Mouse (Mus musculus): ENCODE results near the gene Hoxa10. TPM values are rescaled to one million over a fixed set of nuclear protein-coding genes. Genes with fewer than 3 reads are reported as not detected.

Hoxa10 gene
- total RNA-seq, 2 experiments from 2014 or later: 0.42 to 1.5 TPM

GRCm38 (mm10) chr6:52262463-52263320 is 22.0 kb upstream of the Hoxa10 start:
- DNase-seq: no peak

- DNase-seq: no peak
Measured at GRCm38 (mm10) chr6:52261751-52262462, 21.3 kb upstream of the Hoxa10 start.

GRCm38 (mm10) chr6:52260654-52261575 is 20.3 kb upstream of the Hoxa10 start, which contains the start of gene Hoxa13:
Gene Hoxa13, minus strand, starts transcription at chr6:52260880.
- DNase-seq: peak; percentile 43

DNA sequence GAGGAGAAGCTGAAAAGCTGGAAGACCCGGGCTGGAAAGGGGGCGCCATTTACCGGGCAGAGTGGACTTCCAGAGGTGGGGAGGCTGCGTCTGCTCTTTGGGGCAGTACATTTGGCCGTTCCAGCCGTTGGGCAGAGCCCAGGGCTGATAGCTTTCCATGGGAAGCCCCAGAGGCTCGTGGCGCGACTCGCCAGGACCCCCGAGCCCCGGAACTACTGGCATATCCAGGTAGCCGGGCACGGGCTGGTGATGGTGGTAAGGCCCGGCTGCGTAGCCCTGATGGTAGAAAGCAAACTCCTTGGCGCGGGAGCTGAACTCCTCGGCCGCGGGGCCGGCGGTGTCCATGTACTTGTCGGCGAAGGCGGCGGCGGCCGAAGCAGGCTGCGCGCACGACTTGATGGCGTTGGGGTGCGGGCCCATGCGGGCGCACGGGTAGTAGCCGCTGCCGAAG is 19.2 kb upstream of the Hoxa10 start:
- no peak for DNase-seq

DNA sequence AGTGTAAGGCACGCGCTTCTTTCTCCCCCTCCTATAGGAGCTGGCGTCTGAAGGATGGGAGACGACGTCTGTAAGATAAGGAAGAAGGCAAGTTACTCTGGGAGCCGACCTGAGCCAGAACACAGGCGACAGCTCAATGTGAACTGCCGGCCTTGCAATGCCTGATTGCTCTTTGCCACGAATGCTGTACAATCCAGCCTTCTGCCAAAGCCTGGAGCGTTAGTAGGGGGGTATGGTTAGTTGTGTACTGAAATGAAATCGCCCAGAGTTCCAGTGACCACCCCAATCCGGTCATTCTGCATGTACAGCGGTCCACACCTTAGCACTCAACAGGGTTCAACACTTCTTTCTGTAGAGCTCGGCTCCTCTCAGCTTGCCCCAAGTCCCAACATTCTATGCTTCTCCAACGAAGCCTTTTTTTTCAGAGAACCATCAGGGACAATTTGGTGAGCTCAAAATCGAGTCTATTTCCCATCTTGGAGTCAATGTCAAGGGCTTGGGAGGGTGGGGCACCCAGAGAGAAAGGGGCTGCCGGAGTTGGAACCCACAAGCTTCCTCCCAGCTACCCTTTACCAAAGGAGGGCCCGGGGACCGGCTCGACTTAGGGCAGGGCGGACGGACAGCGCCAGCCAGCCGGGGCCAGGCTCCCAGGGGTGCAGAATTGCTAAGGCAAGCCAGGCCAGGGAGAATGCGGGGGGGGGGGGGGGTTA is 18.6 kb upstream of the Hoxa10 start:
- no peak for DNase-seq

GRCm38 (mm10) chr6:52256956-52257355 is 16.3 kb upstream of the Hoxa10 start:
- DNase-seq: peak; percentile 86

GRCm38 (mm10) chr6:52253511-52254500 is 13.2 kb upstream of the Hoxa10 start:
- DNase-seq: no peak

DNA sequence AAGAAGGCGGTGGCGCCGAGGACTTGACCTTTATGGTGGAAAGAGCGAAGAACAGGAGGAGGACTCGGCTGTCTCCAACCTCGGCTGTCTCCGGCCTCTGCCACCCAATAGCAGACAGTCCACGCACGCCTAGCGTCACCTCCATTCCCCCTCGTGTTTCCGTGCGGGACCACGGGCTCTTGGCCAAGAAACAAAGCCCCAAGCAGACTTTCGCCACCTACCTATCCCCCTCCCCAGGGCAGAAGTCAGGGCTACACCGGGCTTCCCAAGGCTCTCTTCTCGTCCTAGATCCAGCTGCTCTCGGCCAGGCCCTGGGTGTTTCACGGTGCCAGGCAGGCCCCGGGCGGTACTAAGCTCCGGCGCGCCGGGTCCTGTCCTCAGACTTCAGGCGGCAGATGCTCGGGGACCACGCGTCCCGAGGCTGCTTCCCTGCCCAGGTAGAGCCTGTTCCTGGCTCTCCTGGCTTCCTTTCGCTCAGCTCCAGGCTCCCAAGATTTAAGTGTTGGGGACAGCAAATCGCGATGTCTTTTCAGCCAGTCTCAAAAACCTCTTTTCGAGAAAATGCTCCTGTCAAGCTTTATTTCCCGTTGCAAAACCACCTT is 12.2 kb upstream of the Hoxa10 start:
- DNase-seq: no peak

DNA sequence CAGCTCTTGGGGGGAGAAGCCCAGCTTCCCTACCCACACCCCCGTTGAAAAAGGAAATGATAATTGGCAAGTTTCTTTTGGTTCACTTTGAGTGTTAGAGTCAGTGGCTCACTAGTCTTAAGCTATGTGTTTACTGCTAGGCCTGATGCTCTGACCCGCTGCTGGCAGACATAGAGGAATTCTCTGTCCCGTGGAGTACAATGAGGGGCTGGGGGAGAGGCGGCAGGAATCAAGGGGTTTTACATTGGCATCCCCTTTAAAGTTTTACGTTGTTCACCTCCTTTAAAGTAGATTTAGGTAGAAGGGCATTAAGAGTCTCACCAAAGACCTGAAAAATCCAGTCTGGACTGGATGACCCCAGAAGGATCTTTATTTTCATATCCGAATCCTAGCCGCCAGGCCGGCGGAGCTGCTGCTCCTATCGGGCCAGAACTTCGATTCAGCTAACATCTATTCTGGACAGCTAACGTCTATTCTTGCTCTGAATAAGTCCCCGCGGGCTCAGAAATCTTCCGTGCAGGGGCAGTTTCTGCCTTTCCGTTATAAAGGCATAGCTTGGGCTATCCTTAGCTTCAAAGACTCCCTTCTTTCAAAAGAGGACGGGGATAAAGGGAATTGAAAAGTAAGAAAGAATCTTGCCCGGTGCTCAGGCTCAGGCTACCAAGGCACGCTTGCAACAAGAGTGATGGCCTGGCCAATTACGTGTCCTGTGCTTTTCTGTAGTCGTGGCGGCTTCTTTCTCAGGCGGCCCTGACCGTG is 11.5 kb upstream of the Hoxa10 start:
- no peak for DNase-seq

DNA sequence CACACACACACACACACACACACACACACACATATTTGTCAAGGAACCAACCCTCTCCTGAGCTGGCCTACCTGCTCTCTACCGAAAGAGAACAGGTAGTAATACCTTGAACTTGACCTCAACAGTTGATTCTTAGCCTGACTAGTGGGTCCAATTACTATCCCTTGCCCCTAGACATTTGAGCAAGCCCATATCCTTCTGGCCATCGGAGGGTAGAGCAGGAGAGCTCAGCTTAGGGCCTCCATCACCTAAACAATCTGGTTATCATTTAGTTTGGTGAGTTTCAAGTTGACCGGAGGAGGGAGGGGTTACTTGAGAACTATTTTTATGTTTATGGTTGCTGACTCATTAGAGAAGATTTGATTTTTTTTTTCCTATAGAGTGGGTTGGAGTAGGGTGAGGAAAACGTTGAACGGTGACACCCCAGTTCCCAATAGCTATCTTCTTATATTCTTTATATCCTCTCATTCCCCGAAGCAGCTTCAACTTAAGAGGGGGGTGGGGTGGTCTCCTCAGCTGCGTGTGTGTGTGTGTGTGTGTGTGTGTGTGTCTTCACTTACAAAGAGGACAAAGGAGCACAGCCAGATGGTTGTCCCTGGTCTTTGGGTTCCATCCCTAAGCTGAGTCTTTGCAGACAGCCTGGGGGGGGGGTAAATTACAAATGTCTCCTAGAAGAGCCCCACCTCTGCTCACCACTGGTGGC is 10.7 kb upstream of the Hoxa10 start:
- DNase-seq: no peak

- no peak for DNase-seq
Measured at GRCm38 (mm10) chr6:52249826-52250225, 9.2 kb upstream of the Hoxa10 start.

- no peak for DNase-seq
Measured at GRCm38 (mm10) chr6:52249415-52249738, 8.7 kb upstream of the Hoxa10 start.

DNA sequence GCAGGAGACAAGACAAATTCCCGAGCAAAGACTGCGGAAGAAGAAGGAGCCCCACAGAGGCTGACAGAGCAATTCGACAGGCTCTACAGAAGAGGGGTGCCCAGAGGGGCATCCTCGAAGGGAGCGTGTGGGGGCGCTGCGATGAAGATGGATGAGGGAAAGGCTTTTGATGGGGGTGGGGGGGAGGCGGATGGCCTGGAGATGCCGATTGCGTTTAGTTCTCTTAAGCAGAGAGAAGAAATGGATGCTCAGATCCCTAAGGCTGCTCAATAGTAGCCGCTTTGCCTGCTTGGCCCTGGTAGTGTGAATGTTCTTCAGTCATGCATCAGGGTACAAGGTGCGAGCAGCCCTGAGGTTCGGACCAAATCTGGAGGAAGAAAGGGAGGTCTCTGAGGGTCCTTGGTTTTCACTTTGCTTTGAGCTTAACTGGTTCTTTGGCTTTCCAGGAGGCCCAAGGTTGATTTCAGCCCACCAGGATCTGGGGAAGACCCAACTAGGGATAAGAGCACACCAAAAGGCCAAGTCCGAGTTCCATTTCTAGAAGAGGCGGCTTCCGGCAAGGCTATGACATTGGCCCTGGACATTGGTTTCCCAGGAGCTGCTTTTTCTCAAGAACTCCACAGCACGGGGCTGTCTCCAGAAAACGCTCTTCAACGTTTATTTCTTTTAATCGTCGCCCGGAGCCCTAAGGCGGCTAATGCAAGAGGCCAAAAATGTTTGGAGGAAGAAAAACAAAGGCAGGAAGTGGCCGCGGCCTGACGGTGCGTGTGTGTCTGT is 8.2 kb upstream of the Hoxa10 start:
- DNase-seq: no peak

DNA sequence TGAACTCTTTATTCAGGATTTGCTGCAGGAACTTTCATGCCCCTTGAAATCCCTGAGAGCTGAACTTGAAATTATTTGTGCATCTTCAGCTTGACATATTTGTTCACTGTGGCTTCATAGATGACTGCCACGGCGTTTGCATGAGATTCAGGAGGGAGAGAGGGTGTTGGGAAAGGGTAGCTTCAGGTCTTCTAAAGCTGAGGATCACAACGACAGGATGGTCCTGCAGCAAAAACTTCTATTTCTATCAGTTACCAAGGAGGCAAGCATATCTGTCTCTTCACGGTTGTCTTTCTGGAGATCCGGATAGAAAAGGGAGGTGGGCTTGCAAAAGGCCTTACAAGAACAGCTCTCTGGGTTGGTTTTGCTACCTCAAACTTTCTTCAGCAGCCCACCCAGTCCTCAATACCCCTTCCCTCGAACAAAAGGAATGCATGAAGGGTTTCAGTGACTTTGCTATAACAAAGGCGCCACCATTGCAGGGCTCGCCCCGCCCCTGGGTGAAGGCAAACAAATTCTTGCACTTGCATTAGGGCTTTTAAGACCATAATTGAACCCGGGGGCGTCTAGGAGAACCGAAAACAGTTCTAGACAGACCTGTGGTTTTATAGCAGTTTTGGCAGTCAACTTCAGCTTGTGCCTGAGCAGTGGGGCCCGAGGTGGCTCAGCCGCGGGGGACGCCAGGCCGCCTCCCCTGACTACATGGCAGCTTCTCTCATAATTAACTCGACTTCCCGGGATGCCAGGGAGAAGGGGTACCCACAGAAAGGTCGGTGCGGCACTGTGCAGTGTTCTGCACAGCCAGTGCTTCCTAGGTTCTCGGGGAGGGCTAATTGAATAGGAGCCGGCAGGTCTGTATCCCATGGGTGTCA is 7.3 kb upstream of the Hoxa10 start:
- DNase-seq: no peak

- no peak for DNase-seq
Measured at GRCm38 (mm10) chr6:52246916-52247315, 6.3 kb upstream of the Hoxa10 start.

DNA sequence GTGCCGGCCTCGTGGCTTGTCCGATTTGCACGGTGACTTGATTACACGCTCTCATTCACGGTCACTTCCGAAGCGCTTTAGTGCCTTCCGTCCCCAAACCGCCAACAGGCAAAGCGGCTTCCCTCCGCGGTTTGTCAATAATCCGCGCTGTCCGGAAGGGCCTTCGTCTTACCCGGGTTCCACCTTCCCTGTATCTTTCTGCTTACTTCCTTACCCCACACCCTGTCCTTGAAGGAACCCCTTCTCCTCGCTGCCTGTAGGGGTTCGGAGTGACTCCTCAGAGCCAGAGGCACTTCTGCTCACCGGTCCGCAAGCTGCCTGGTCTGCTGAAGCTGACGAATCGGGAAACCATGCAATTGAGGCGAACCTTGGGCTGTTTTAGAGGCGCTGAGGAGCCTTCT is 5.7 kb upstream of the Hoxa10 start:
- DNase-seq: no peak

GRCm38 (mm10) chr6:52245757-52246142 is 5.1 kb upstream of the Hoxa10 start, which contains the start of gene Hoxa11:
Gene Hoxa11, minus strand, starts transcription at chr6:52245810.
- no peak for DNase-seq
